18 mouse cellular contexts compared by ENCODE assay signal in the genomic region with DNA sequence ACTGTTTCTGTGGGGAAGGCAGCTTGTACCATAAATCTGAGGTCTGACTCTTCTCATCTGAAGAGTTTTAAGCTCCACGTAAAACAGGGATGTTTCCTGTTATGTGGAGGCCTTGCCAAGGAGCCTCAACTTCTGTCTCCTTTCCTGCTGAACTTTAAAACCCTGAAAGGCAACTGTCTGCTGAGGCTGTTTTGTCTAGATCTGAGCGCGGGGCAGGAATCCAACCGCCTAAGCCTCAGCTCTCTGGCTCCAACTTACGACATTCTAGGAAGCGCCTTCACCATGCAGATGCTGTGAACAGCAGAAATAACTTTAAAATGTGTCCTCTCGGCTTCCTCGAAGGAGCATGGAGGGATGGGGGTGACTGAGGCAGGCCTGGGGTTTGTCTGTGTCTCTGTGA.
A peak's percentile ranks its signal among the peaks of the same experiment; 100 is the strongest.
DNase-seq lines count a peak whose midpoint lies in the region; ATAC-seq lines count a peak whose summit lies in the region.
"Had no signal": no experiment of that assay in that cellular context is flagged by ENCODE, and none has a peak within 500 bp of the region (broad histone marks: within the 10 kb centered on the region; RNA-seq: fewer than 3 reads in every experiment).

No protein-coding gene starts in this region.

- no peak overlapping the region for H3K9ac ChIP-seq in stomach, embryonic 16.5 days (ENCODE audit: low read length)
- H3K9ac ChIP-seq: hindbrain, embryonic 13.5 days; liver, embryonic 15.5 days had no signal

- no peaks in the 10 kb centered on the region for H3K4me1 ChIP-seq in stomach, embryonic 16.5 days (ENCODE audit: control insufficient read depth, insufficient read depth, low read length)
- H3K4me1 ChIP-seq: liver, embryonic 15.5 days had no signal

- no peaks in the 10 kb centered on the region for H3K27me3 ChIP-seq in stomach, embryonic 16.5 days (ENCODE audit: control insufficient read depth, insufficient read depth, low read length)
- H3K27me3 ChIP-seq: hindbrain, embryonic 13.5 days; liver, embryonic 15.5 days had no signal

- H3K27ac ChIP-seq in stomach, embryonic 16.5 days (ENCODE audit: low read length) = peak overlapping the region; percentile 36
- H3K27ac ChIP-seq: heart, adult 2 months; hindbrain, embryonic 13.5 days; liver, embryonic 15.5 days had no signal

- ATAC-seq in stomach, embryonic 16.5 days (ENCODE audit: insufficient read depth, low FRiP score) = peak; percentile 50; the same call in 1 of the 2 replicates

- H3K4me3 ChIP-seq in stomach, embryonic 16.5 days (replicated peaks; ENCODE audit: low read length) = no peak overlapping the region
- H3K4me3 ChIP-seq: erythroblast, embryonic 14.5 days; heart, adult 2 months; hindbrain, embryonic 13.5 days; liver, embryonic 15.5 days had no signal

- no peaks in the 10 kb centered on the region for H3K36me3 ChIP-seq in stomach, embryonic 16.5 days (ENCODE audit: control insufficient read depth, insufficient read depth, low read length)
- H3K36me3 ChIP-seq: hindbrain, embryonic 13.5 days; liver, embryonic 15.5 days had no signal

- WGBS in stomach, embryonic 16.5 days = 49% methylated on average over 8 of the region's 8 CpGs

- no peaks in the 10 kb centered on the region for H3K9me3 ChIP-seq in stomach, embryonic 16.5 days (replicated peaks; ENCODE audit: control insufficient read depth, low read length)
- H3K9me3 ChIP-seq: hindbrain, embryonic 13.5 days; liver, embryonic 15.5 days had no signal

- H3K4me2 ChIP-seq in stomach, embryonic 16.5 days (ENCODE audit: low read depth, low read length) = no peak overlapping the region
- H3K4me2 ChIP-seq: hindbrain, embryonic 13.5 days; liver, embryonic 15.5 days; midbrain, embryonic 11.5 days had no signal

- peak; percentile 11 for DNase-seq in gastrocnemius, adult 18-20 months (ENCODE audit: low spot score)
- DNase-seq in gastrocnemius, adult 8-10 months (ENCODE audit: low spot score in 2 of 2) = no peak
- peak; percentile 9 for DNase-seq in layer of hippocampus, adult 11-12 months (ENCODE audit: low spot score)
- DNase-seq in layer of hippocampus, adult 9-11 months = no peak
- peak; percentile 12 for DNase-seq in right cerebral cortex, postnatal 4 days
- DNase-seq in right cerebral cortex, postnatal 14 days = no peak
- no peak for DNase-seq in embryo, embryonic 9.5 days (ENCODE audit: extremely low spot score)
- DNase-seq: adrenal gland, postnatal 14 days; cerebellum, adult 9-11 months; embryo, embryonic 11 days; heart, adult 2 months; layer of hippocampus, postnatal 36 days; thymus, postnatal 25 days had no signal

Comparison
In these comparisons a context has a peak if more than half of its experiments do, and no peak if none do; other contexts are left out.
1. DNase-seq: peak in gastrocnemius, adult 18-20 months (single experiment), layer of hippocampus, adult 11-12 months (single experiment) and right cerebral cortex, postnatal 4 days (single experiment); none in gastrocnemius, adult 8-10 months (0 of 2), layer of hippocampus, adult 9-11 months (single experiment), right cerebral cortex, postnatal 14 days (single experiment) and embryo, embryonic 9.5 days (single experiment).